Mouse (Mus musculus) urinary bladder, postnatal 25 days (tissue): ENCODE results near the gene Knop1.

Experiments
- DNase-seq: peaks from one replicate; pipeline ENCODE4 v3.0.0; 2022; ENCODE audit warnings: low spot score

Gene Knop1

DNA sequence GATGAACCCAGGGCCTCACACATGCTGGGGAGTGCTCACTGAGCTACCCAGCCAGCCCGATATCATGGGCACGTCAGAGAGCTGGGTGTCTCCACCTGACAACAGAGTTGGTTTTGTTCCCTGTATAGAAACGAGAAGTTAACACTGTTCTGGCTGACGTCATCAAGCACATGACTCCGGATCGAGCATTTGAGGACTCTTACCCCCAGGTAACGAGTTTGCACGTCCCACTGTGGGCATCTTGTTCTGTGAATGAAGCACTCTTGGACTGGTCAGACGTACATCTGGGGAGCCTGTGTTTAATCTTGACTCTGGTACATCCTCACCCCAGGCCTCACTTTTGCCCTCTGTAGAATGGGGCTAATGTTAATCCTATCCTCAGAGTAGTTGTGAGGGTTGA lies 59.2 kb downstream of the Knop1 start:
- DNase-seq = no peak

DNA sequence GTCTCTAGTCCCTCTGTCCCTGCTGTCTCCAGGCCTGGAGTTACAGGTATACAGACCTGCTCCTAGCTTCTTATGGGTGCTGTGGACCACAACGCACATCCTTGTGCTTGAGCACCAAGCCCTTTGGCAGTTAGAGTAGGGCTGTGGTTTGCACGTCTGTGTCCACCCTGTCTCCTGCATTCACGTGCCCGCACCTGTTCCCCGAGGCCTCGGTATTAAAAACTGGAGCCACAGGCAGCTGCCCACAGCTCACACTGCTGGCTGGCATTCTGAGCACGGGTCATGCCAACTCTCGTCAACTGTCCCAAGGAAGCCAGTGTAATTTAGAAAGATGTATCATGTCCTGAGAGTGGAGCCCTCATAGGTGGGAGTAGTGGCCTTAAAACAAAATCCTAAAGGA lies 60.3 kb downstream of the Knop1 start:
- DNase-seq = no peak

- DNase-seq = no peak
These were observed 62.2 kb downstream of the Knop1 start for GRCm38 (mm10) chr7:118793899-118794298.
